Mouse (Mus musculus): ENCODE measurements around the gene Dct. TPM values are rescaled to one million over a fixed set of nuclear protein-coding genes. Genes with fewer than 3 reads are reported as not detected.

The Dct gene
- polyA plus RNA-seq (2012; rRNA removed), result 10.4 TPM in 1 of 2 replicates, not detected in the other

- Histone ChIP-seq H3K27me3 (ENCODE audit: control insufficient read depth, insufficient read depth, low read length) (no peaks in the 10 kb centered on the region), H3K4me3 (ENCODE audit: extremely low read depth, insufficient read depth, insufficient read length) (no peak within 1 kb of the TSS), H3K4me1 (ENCODE audit: control insufficient read depth, insufficient read depth, insufficient read length) (no peaks in the 10 kb centered on the region), H3K27ac (ENCODE audit: insufficient read depth, low read length) (no peak within 1 kb of the TSS), H3K36me3 (ENCODE audit: control insufficient read depth, insufficient read depth, low read length) (no peaks in the 10 kb centered on the region)
- 90% methylated on average over 13 of the region's 13 CpGs for WGBS
- TF ChIP-seq POLR2A (IDR thresholded peaks at IDR 0.05; ENCODE audit: low read depth, low read length) (no peak), CTCF (IDR thresholded peaks at IDR 0.05; ENCODE audit: extremely low read depth, insufficient read depth, insufficient read length, insufficient replicate concordance) (no peak)
- DNase-seq (ENCODE audit: low read depth in 1 of 2, low spot score in 2 of 2), result no peak
Measured at GRCm38 (mm10) chr14:118051975-118052630, at the start of gene Dct. Gene Dct (minus strand): TSS chr14:118052244.

DNA sequence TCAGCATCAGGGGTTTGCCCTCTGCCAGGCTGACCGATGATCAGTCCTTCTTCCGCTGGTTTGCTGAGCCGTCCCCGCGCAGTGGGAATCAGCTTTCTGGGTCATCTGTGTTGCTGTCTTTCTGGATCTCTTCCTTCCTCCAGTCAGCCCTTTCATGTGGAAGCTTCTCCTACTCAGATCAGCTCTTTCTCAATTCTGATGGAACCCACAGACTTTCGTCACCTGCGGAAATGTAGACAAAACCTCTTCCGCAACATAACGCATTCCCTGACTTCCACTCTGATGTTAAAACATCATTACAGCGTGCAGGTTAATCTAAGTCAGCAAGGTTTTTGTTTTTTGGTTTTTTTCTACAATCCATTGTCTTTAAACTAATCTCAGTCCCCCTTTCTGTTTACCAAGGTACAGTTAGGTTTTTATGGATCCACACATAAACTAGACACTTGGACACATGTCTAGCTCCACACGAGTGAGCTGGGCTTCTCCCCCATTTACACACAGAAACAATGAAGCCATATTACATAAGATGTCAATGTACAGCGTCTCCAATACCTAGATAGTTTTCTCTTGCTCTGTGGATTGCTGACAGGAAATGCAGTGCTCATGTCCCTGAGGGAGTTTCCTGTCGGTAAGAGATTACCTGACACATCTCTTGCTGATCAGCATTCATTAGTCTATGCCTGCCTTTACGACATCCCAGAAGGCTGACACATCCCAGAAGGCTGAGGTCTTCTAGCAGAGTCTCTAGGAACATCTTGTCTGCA, 49.4 kb upstream of the Dct start:
- no peak overlapping the region for H3K27ac ChIP-seq (ENCODE audit: insufficient read depth, low read length)
- no peaks in the 10 kb centered on the region for H3K4me1 ChIP-seq (ENCODE audit: control insufficient read depth, insufficient read depth, insufficient read length)
- TF ChIP-seq POLR2A (IDR thresholded peaks at IDR 0.05; ENCODE audit: low read depth, low read length) (no peak), CTCF (IDR thresholded peaks at IDR 0.05; ENCODE audit: extremely low read depth, insufficient read depth, insufficient read length, insufficient replicate concordance) (no peak)
- no peaks in the 10 kb centered on the region for H3K36me3 ChIP-seq (ENCODE audit: control insufficient read depth, insufficient read depth, low read length)
- WGBS, result 81% methylated on average over 14 of the region's 14 CpGs
- H3K27me3 ChIP-seq (ENCODE audit: control insufficient read depth, insufficient read depth, low read length), result no peaks in the 10 kb centered on the region
- DNase-seq (ENCODE audit: low read depth in 1 of 2, low spot score in 2 of 2), result no peak
- no peak overlapping the region for H3K4me3 ChIP-seq (ENCODE audit: extremely low read depth, insufficient read depth, insufficient read length)

DNA sequence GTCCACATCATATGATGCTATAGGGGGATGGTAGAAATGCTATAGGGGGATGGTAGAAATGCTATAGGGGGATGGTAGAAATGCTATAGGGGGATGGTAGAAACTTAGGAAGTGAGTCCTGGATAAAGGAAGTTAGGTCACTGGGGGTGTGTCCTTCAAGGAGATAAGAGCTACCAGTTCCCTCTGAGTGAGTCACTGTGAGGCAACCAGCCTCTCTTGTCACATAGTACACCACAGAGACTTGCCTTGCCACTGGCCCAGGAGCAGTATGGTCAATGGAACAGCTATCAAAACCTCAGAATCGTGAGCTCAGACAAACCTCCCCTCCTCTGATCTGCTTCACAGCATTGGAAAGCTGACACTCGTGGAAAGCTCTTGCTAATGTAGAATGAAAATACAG, 46.2 kb upstream of the Dct start:
- H3K27me3 ChIP-seq (ENCODE audit: control insufficient read depth, insufficient read depth, low read length), result no peaks in the 10 kb centered on the region
- H3K4me1 ChIP-seq (ENCODE audit: control insufficient read depth, insufficient read depth, insufficient read length), result no peaks in the 10 kb centered on the region
- TF ChIP-seq POLR2A (IDR thresholded peaks at IDR 0.05; ENCODE audit: low read depth, low read length) (no peak), CTCF (IDR thresholded peaks at IDR 0.05; ENCODE audit: extremely low read depth, insufficient read depth, insufficient read length, insufficient replicate concordance) (no peak)
- 78% methylated on average over 2 of the region's 2 CpGs for WGBS
- H3K27ac ChIP-seq (ENCODE audit: insufficient read depth, low read length), result no peak overlapping the region
- no peak for DNase-seq (ENCODE audit: low read depth in 1 of 2, low spot score in 2 of 2)
- H3K36me3 ChIP-seq (ENCODE audit: control insufficient read depth, insufficient read depth, low read length), result no peaks in the 10 kb centered on the region
- H3K4me3 ChIP-seq (ENCODE audit: extremely low read depth, insufficient read depth, insufficient read length), result no peak overlapping the region

DNA sequence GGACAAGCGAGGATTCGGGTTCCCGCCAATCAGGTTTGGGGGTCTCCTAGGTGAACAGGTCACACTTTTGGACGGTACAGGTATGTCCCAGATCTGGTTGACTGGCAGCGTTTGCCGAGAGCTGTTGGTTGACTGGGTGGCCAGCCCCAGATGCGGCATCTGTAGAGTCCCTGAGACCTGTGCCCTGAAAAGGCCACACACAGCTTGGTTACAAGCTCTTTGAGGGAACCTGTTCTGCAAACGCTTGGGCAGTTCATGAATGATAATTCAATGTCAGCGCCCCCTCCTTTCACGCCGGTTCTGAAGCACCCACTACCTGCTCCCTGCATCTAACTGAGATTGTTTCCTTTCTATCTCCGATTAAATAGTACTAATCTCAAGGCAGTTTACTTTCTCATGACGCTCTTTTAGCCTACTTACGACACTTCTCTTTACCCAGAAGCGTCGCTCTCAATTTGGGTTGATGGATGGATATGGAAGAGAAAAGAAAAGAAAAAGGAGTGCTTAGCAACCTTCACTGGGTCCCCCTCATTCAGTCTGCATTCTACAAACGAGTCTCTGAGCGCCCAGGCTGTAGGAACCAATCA, 37.9 kb upstream of the Dct start:
- no peaks in the 10 kb centered on the region for H3K4me1 ChIP-seq (ENCODE audit: control insufficient read depth, insufficient read depth, insufficient read length)
- H3K4me3 ChIP-seq (ENCODE audit: extremely low read depth, insufficient read depth, insufficient read length), result peak overlapping the region; percentile 87
- no peak for TF ChIP-seq POLR2A (IDR thresholded peaks at IDR 0.05; ENCODE audit: low read depth, low read length)
- no peak for TF ChIP-seq CTCF (IDR thresholded peaks at IDR 0.05; ENCODE audit: extremely low read depth, insufficient read depth, insufficient read length, insufficient replicate concordance)
- 2% methylated on average over 18 of the region's 18 CpGs for WGBS
- no peaks in the 10 kb centered on the region for H3K36me3 ChIP-seq (ENCODE audit: control insufficient read depth, insufficient read depth, low read length)
- H3K27ac ChIP-seq (ENCODE audit: insufficient read depth, low read length), result peak overlapping the region; percentile 57
- H3K27me3 ChIP-seq (ENCODE audit: control insufficient read depth, insufficient read depth, low read length), result no peaks in the 10 kb centered on the region
- peak in 1 of 2 experiments; percentile 5 for DNase-seq (ENCODE audit: low read depth in 1 of 2, low spot score in 2 of 2)

DNA sequence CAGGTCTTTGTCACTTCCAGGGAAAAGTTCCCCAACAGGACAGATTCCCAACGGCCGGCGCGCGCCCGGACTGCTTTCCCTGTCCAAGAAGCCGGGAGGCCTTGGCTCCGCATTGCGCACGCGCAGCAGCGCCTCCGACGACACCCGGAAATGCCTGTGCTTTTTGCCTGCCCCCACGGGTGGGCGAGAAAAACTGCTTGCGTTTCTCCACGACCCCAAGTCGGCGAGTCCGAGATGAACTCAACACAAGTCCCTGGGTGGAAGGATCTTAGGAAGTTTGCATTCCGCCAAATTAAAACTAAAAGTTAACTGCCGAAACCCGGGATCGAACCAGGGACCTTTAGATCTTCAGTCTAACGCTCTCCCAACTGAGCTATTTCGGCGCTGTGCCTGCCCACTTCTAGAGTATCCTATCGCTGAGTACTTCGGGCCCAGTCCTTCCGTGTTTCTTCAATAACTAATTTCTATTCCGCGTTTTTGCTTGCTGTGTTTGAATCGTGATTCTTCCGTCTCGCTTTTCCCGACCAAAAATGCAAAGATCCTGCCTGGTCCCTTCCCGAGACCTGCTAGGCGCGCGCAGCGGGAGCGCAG, 37.3 kb upstream of the Dct start:
- Histone ChIP-seq H3K27ac (ENCODE audit: insufficient read depth, low read length) (peak overlapping the region; percentile 79), H3K4me1 (ENCODE audit: control insufficient read depth, insufficient read depth, insufficient read length) (no peaks in the 10 kb centered on the region), H3K4me3 (ENCODE audit: extremely low read depth, insufficient read depth, insufficient read length) (peak overlapping the region; percentile 87), H3K36me3 (ENCODE audit: control insufficient read depth, insufficient read depth, low read length) (no peaks in the 10 kb centered on the region), H3K27me3 (ENCODE audit: control insufficient read depth, insufficient read depth, low read length) (no peaks in the 10 kb centered on the region)
- DNase-seq (ENCODE audit: low read depth in 1 of 2, low spot score in 2 of 2), result peak; percentile 65 to 82
- TF ChIP-seq CTCF (IDR thresholded peaks at IDR 0.05; ENCODE audit: extremely low read depth, insufficient read depth, insufficient read length, insufficient replicate concordance), result no peak
- no peak; the same call in 1 of the 2 replicates for TF ChIP-seq POLR2A (IDR thresholded peaks at IDR 0.05; ENCODE audit: low read depth, low read length)
- under 1% methylated on average over 44 of the region's 44 CpGs for WGBS

DNA sequence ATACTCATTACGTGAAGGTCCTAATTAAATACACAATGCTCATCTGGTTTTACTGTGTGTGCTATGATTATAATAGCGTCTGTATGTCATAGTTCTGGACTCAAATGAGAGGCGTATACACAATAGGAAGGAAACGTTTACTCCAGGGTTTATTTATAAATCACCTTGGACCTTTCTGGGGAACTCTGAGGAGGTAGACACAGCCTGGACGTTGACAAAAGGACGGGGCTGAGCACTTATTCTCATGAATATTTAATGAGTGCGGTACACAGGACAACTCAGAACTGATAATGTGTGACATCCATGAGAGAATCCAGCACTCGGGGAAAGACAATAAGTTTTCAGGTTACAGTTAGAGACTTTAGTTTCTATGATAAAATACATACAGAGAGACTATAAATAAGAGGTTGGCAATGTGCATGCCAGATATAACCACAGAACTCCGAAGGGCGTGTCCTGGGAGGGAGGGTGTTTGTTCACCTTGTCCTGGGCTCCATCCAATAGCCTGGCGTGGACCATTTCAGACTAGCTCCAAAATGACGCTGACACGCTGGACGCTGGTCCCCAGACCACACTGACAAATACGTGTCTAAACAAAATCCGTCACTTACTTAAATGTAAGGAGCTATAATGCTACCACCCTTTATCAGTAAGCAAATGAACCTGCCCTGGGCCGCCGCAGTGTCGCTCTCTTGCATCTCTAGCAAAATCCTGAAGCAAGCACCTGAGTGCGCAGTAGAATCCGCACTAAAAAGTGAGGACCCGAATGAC, 36.6 kb upstream of the Dct start:
- H3K27ac ChIP-seq (ENCODE audit: insufficient read depth, low read length), result peak overlapping the region; percentile 79; the same call in 1 of the 2 replicates
- peak overlapping the region; percentile 87 for H3K4me3 ChIP-seq (ENCODE audit: extremely low read depth, insufficient read depth, insufficient read length)
- WGBS, result 9% methylated on average over 22 of the region's 22 CpGs
- no peak for TF ChIP-seq CTCF (IDR thresholded peaks at IDR 0.05; ENCODE audit: extremely low read depth, insufficient read depth, insufficient read length, insufficient replicate concordance)
- no peaks in the 10 kb centered on the region for H3K36me3 ChIP-seq (ENCODE audit: control insufficient read depth, insufficient read depth, low read length)
- no peaks in the 10 kb centered on the region for H3K4me1 ChIP-seq (ENCODE audit: control insufficient read depth, insufficient read depth, insufficient read length)
- DNase-seq (ENCODE audit: low read depth in 1 of 2, low spot score in 2 of 2), result no peak
- H3K27me3 ChIP-seq (ENCODE audit: control insufficient read depth, insufficient read depth, low read length), result no peaks in the 10 kb centered on the region

Measured in spleen, adult 2 months (tissue).